Mouse (Mus musculus) stomach, embryonic 15.5 days (tissue): Measurements from ENCODE around the gene Prss40. TPM values are rescaled to one million over a fixed set of nuclear protein-coding genes. Genes with fewer than 3 reads are reported as not detected.
"Not testable (repeated sequence)": the region's sequence is repeated elsewhere in the genome, so short reads cannot be mapped to it uniquely, and the experiment has no call there.

Source experiments
- ATAC-seq: fragments of 200-750 bp; cut with Nextera tagmentation; 2 replicates; pipeline ENCODE4 v1.8.0; 2017; ENCODE audit warnings: low read depth, moderate number of reproducible peaks, moderate TSS enrichment; ENCODE audit not compliant: insufficient read depth, low FRiP score
- H3K27ac ChIP-seq: fragments of 300-500 bp; sonication (generic); 2 replicates; pipeline ENCODE4 v1.5.1; 2015; ENCODE audit warnings: mild to moderate bottlenecking, inconsistent platforms
- H3K27me3 ChIP-seq: fragments of 300-500 bp; sonication (generic); replicated peaks from 2 replicates; pipeline ENCODE4 v1.6.1; 2015; ENCODE audit warnings: inconsistent platforms
- H3K36me3 ChIP-seq: fragments of 300-500 bp; sonication (generic); 2 replicates; pipeline ENCODE4 v1.6.1; 2015; ENCODE audit warnings: inconsistent platforms
- H3K4me1 ChIP-seq: fragments of 300-500 bp; sonication (generic); 2 replicates; pipeline ENCODE4 v1.6.1; 2015; ENCODE audit warnings: inconsistent platforms
- H3K4me2 ChIP-seq: fragments of 300-500 bp; sonication (generic); 2 replicates; pipeline ENCODE4 v1.6.1; 2015; ENCODE audit warnings: mild to moderate bottlenecking, inconsistent platforms
- H3K4me3 ChIP-seq: fragments of 300-500 bp; sonication (generic); replicated peaks from 2 replicates; pipeline ENCODE4 v1.5.1; 2015; ENCODE audit warnings: inconsistent platforms
- H3K9ac ChIP-seq: fragments of 300-500 bp; sonication (generic); 2 replicates; pipeline ENCODE4 v1.6.1; 2015; ENCODE audit warnings: inconsistent platforms
- H3K9me3 ChIP-seq: fragments of 300-500 bp; sonication (generic); 2 replicates; pipeline ENCODE4 v1.6.1; 2016; ENCODE audit warnings: inconsistent platforms
- WGBS: fragments of 180-500 bp; shearing (Covaris S2); methylation state at CpG from one replicate; pipeline ENCODE4 v1.1.7; 2015; 5-methylcytosine and 5-hydroxymethylcytosine counted together
- polyA plus RNA-seq: library from polyadenylated mRNA; unstranded; fragments of >200 nt; fragmentation: Nextera tagmentation; extraction: Ambion mirVana; gene quantifications from 2 replicates; pipeline ENCODE4 v1.2.1, GENCODE M21; 2015

Gene Prss40
- polyA plus RNA-seq, 1 experiment from 2014 or later, result not detected

- no peaks in the 10 kb centered on the region for H3K9me3 ChIP-seq
- no peaks in the 10 kb centered on the region for H3K27me3 ChIP-seq
- H3K4me2 ChIP-seq, result no peak overlapping the region
- no peak for ATAC-seq
- no peaks in the 10 kb centered on the region for H3K4me1 ChIP-seq
- no peaks in the 10 kb centered on the region for H3K36me3 ChIP-seq
- WGBS, result 79% methylated on average over 6 of the region's 6 CpGs
- no peak overlapping the region for H3K4me3 ChIP-seq
- H3K27ac ChIP-seq, result no peak overlapping the region
- no peak overlapping the region for H3K9ac ChIP-seq
Observed at GRCm38 (mm10) chr1:34571431-34571830, 10.7 kb upstream of the Prss40 start.

GRCm38 (mm10) chr1:34569876-34570275 lies 9.1 kb upstream of the Prss40 start:
- ATAC-seq, result no peak
- no peak overlapping the region for H3K9ac ChIP-seq
- no peak overlapping the region for H3K4me3 ChIP-seq
- H3K27ac ChIP-seq, result no peak overlapping the region
- no peaks in the 10 kb centered on the region for H3K4me1 ChIP-seq
- no peak overlapping the region for H3K4me2 ChIP-seq
- WGBS, result 89% methylated on average over 2 of the region's 2 CpGs
- no peaks in the 10 kb centered on the region for H3K9me3 ChIP-seq
- H3K36me3 ChIP-seq, result no peaks in the 10 kb centered on the region
- H3K27me3 ChIP-seq, result no peaks in the 10 kb centered on the region

- Histone ChIP-seq H3K27me3 (no peaks in the 10 kb centered on the region), H3K9me3 (no peaks in the 10 kb centered on the region), H3K9ac (no peak overlapping the region), H3K36me3 (no peaks in the 10 kb centered on the region), H3K27ac (no peak overlapping the region), H3K4me2 (no peak overlapping the region), H3K4me1 (no peaks in the 10 kb centered on the region), H3K4me3 (no peak overlapping the region)
- WGBS, result 96% methylated on average over 2 of the region's 2 CpGs
- ATAC-seq, result no peak
Observed at GRCm38 (mm10) chr1:34568120-34568519, 7.4 kb upstream of the Prss40 start.

- no peaks in the 10 kb centered on the region for H3K9me3 ChIP-seq
- H3K36me3 ChIP-seq, result no peaks in the 10 kb centered on the region
- 72% methylated on average over 8 of the region's 8 CpGs for WGBS
- H3K4me2 ChIP-seq, result no peak overlapping the region
- no peak overlapping the region for H3K27ac ChIP-seq
- H3K27me3 ChIP-seq, result no peaks in the 10 kb centered on the region
- H3K4me3 ChIP-seq, result no peak overlapping the region
- H3K4me1 ChIP-seq, result no peaks in the 10 kb centered on the region
- no peak for ATAC-seq
- no peak overlapping the region for H3K9ac ChIP-seq
Observed at GRCm38 (mm10) chr1:34564383-34565045, 3.8 kb upstream of the Prss40 start.

DNA sequence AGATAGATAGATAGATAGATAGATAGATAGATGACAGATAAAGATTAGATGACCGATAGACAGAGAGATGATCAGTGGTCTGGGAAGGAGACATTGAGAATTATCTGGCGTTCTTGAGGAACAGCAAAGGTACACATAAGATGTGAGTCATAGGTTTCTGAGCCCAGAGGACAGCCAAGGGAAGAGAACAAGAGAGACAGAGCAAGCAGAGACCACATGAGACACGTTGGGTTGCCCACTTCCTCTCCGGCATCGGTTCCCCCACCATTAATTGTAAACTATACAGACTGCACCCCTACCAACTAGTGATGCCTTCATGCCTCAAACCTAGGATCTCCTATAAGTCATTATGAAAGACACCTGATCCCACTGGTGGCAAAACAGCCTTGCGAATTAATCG lies 6.5 kb downstream of the Prss40 start:
- ATAC-seq, result no peak
- no peaks in the 10 kb centered on the region for H3K27me3 ChIP-seq
- no peaks in the 10 kb centered on the region for H3K4me1 ChIP-seq
- no peak overlapping the region for H3K27ac ChIP-seq
- H3K9me3 ChIP-seq, result no peaks in the 10 kb centered on the region
- H3K36me3 ChIP-seq, result no peaks in the 10 kb centered on the region
- 86% methylated on average over 7 of the region's 7 CpGs for WGBS
- no peak overlapping the region for H3K4me3 ChIP-seq
- no peak overlapping the region for H3K9ac ChIP-seq
- H3K4me2 ChIP-seq, result no peak overlapping the region

DNA sequence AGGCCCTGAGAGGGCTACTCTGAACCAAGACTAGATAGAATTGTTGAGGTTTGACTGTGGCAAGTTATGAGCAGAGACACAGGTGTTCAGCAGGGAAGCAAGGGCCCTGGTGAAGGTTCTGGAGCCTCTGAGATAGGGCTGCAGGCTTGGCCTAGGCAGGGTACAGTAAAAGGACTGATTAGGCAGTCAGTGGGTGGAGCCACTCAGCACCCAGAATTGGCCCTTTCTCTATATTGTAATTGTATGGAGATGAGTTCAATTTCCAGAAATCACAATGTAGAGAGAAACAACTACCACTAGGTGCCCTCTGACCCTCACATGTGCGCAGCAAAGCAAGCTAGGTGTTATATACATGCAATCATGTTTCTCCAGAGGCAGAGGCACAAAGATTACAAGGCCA lies 7.1 kb downstream of the Prss40 start:
- Histone ChIP-seq H3K4me3 (no peak overlapping the region), H3K4me2 (no peak overlapping the region), H3K9me3 (no peaks in the 10 kb centered on the region), H3K4me1 (no peaks in the 10 kb centered on the region), H3K27ac (no peak overlapping the region), H3K36me3 (no peaks in the 10 kb centered on the region), H3K27me3 (no peaks in the 10 kb centered on the region), H3K9ac (no peak overlapping the region)
- 68% methylated on average over 1 of the region's 1 CpGs for WGBS
- ATAC-seq, result no peak

DNA sequence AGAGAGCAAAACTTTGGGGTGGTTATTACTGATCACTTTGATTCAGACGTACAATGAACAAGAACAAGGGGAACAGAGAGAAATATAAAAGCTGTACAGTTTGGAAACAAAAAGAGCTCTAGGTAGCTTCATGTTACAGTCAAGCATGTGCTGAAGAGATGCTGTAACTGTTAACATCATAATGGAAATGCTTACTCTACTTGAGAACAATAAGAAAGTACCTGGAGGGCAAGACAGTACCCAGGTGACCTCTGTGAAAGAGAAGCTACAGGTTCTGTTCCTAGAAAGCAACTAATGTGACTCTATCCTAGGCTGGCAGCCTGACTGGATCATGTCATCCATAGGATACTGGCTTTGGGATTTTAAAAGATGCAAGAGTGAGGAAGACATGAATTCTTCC lies 13.7 kb downstream of the Prss40 start:
- H3K9me3 ChIP-seq, result no peaks in the 10 kb centered on the region
- no peak overlapping the region for H3K27ac ChIP-seq
- H3K36me3 ChIP-seq, result no peaks in the 10 kb centered on the region
- H3K4me1 ChIP-seq, result no peaks in the 10 kb centered on the region
- no peak overlapping the region for H3K4me3 ChIP-seq
- no peak overlapping the region for H3K9ac ChIP-seq
- no peaks in the 10 kb centered on the region for H3K27me3 ChIP-seq
- no peak for ATAC-seq
- WGBS, result 78% methylated on average over 1 of the region's 1 CpGs
- H3K4me2 ChIP-seq, result no peak overlapping the region

DNA sequence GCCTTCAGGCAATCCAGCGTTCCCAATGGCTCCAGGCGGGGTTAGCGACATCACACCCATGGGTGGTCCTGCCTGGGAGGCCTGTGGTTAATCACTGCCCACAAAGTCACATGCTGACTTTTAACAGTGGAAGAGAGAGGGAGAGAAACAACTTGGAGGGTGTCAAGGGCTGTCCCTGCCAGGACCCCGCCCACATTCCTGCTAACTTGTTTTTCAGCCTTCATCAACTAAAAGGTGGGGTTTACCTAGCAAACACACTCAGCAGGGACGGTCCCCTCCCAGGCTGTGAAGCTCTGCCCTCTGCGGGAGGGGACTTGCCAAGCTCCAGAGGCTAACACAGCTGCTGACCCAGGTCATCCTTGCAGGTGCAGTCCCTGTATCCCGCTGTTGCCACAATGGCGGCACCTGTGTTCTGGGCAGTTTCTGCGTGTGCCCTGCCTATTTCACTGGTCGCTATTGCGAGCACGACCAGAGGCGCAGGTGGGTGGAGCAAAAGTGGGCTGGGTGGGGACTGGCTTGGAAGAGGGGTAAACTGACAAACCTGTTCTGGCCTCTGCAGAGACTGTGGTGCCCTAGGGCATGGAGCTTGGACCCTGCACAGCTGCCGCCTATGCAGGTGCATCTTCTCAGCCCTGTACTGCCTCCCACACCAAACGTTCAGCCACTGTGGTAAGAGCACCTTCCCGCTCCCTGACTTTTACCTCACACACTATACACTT lies 23.8 kb downstream of the Prss40 start:
- peaks cover 5% of the 10 kb centered on the region; the same call in 1 of the 2 replicates for H3K4me1 ChIP-seq
- peak overlapping the region; percentile 54 for H3K4me2 ChIP-seq
- no peak overlapping the region for H3K27ac ChIP-seq
- H3K27me3 ChIP-seq, result peaks cover 18% of the 10 kb centered on the region
- H3K36me3 ChIP-seq, result no peaks in the 10 kb centered on the region
- H3K9ac ChIP-seq, result no peak overlapping the region
- H3K4me3 ChIP-seq, result peak overlapping the region; percentile 24
- ATAC-seq, result peak; percentile 84
- H3K9me3 ChIP-seq, result no peaks in the 10 kb centered on the region
- 5% methylated on average over 16 of the region's 16 CpGs for WGBS

- Histone ChIP-seq H3K9ac (no peak overlapping the region), H3K9me3 (no peaks in the 10 kb centered on the region), H3K27ac (no peak overlapping the region), H3K4me2 (peak overlapping the region; percentile 54), H3K27me3 (peaks cover 18% of the 10 kb centered on the region), H3K36me3 (no peaks in the 10 kb centered on the region), H3K4me1 (peaks cover 5% of the 10 kb centered on the region; the same call in 1 of the 2 replicates), H3K4me3 (peak overlapping the region; percentile 24)
- no peak for ATAC-seq
- WGBS, result 2% methylated on average over 14 of the region's 14 CpGs
Observed at GRCm38 (mm10) chr1:34536291-34536766, 24.4 kb downstream of the Prss40 start.

- ATAC-seq, H3K9ac ChIP-seq, H3K36me3 ChIP-seq, H3K27ac ChIP-seq, H3K9me3 ChIP-seq, H3K4me1 ChIP-seq: not testable (repeated sequence)
- 14% methylated on average over 7 of the region's 7 CpGs for WGBS
- Histone ChIP-seq H3K4me3 (peak within 1 kb of the TSS; percentile 24; the same call in 1 of the 2 replicates), H3K27me3 (peaks cover 18% of the 10 kb centered on the region), H3K4me2 (peak within 1 kb of the TSS; percentile 54)
Observed at GRCm38 (mm10) chr1:34535043-34535698, 25.6 kb downstream of the Prss40 start, which contains the start of gene Cfc1. Gene Cfc1 (plus strand): TSS chr1:34535648.

DNA sequence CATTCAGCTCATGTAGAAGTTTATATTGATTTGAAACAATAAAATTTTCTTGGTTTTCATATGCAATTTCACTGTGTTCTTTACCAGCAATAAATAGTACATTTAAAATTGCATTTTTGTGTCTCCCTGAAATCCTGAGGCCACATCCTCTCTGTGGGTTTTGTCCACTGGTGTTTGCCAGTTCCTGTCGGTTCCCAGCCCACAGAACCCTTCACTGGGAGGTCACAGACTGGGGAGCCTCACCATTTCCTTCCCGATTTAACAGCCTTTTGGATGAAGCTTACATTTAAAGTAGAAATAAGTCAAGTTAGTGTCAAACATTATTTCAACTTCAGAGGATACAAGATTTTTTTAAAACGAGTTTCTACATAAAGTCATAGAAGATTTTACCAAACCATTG lies 26.2 kb downstream of the Prss40 start:
- peaks cover 18% of the 10 kb centered on the region for H3K27me3 ChIP-seq
- not testable (repeated sequence) for H3K36me3 ChIP-seq, H3K4me3 ChIP-seq, H3K9me3 ChIP-seq, H3K4me2 ChIP-seq, H3K27ac ChIP-seq, ATAC-seq, H3K9ac ChIP-seq, H3K4me1 ChIP-seq
- WGBS, result 16% methylated on average over 3 of the region's 3 CpGs

GRCm38 (mm10) chr1:34523647-34524046 lies 37.1 kb downstream of the Prss40 start:
- no peaks in the 10 kb centered on the region for H3K36me3 ChIP-seq
- ATAC-seq, result no peak
- no peaks in the 10 kb centered on the region for H3K27me3 ChIP-seq
- WGBS, result 83% methylated on average over 3 of the region's 3 CpGs
- H3K9ac ChIP-seq, result no peak overlapping the region
- no peak overlapping the region for H3K4me3 ChIP-seq
- no peaks in the 10 kb centered on the region for H3K9me3 ChIP-seq
- H3K4me2 ChIP-seq, result no peak overlapping the region
- no peaks in the 10 kb centered on the region for H3K4me1 ChIP-seq
- H3K27ac ChIP-seq, result no peak overlapping the region
